Mouse (Mus musculus): ENCODE measurements around the gene Trim71. TPM values are rescaled to one million over a fixed set of nuclear protein-coding genes. Genes with fewer than 3 reads are reported as not detected.

Gene Trim71
- total and polyA plus RNA-seq, 2 experiments = not detected

- H3K36me3 ChIP-seq (ENCODE audit: control insufficient read depth, insufficient read depth, low read length) = no peaks in the 10 kb centered on the region
- TF ChIP-seq POLR2A (IDR thresholded peaks at IDR 0.05; ENCODE audit: extremely low read depth, insufficient read depth, low read length) (no peak), CTCF (IDR thresholded peaks at IDR 0.05; ENCODE audit: low read depth, low read length) (no peak)
- H3K4me1 ChIP-seq (ENCODE audit: control insufficient read depth, insufficient read depth, low read length) = no peaks in the 10 kb centered on the region
- no peaks in the 10 kb centered on the region for H3K27me3 ChIP-seq (ENCODE audit: control insufficient read depth, insufficient read depth, low read length)
- no peak for DNase-seq (ENCODE audit: extremely low read depth, low read depth, low spot score)
- 86% methylated on average over 5 of the region's 5 CpGs for WGBS
- H3K9ac ChIP-seq (ENCODE audit: low read depth, low read length) = no peak overlapping the region
- no peak overlapping the region for H3K4me3 ChIP-seq (ENCODE audit: insufficient read depth, low read depth, low read length)
- H3K27ac ChIP-seq (replicated peaks; ENCODE audit: insufficient read depth, low read depth, low read length) = no peak overlapping the region
- no peaks in the 10 kb centered on the region for H3K79me2 ChIP-seq (ENCODE audit: control insufficient read depth, insufficient read depth, low read length)
Observed at GRCm38 (mm10) chr9:114484771-114485170, 79.4 kb downstream of the Trim71 start.

GRCm38 (mm10) chr9:114480940-114481339, 83.2 kb downstream of the Trim71 start:
- Histone ChIP-seq H3K27ac (replicated peaks; ENCODE audit: insufficient read depth, low read depth, low read length) (no peak overlapping the region), H3K4me1 (ENCODE audit: control insufficient read depth, insufficient read depth, low read length) (no peaks in the 10 kb centered on the region), H3K4me3 (ENCODE audit: insufficient read depth, low read depth, low read length) (no peak overlapping the region), H3K36me3 (ENCODE audit: control insufficient read depth, insufficient read depth, low read length) (no peaks in the 10 kb centered on the region), H3K79me2 (ENCODE audit: control insufficient read depth, insufficient read depth, low read length) (no peaks in the 10 kb centered on the region), H3K27me3 (ENCODE audit: control insufficient read depth, insufficient read depth, low read length) (no peaks in the 10 kb centered on the region), H3K9ac (ENCODE audit: low read depth, low read length) (no peak overlapping the region)
- DNase-seq (ENCODE audit: extremely low read depth, low read depth, low spot score) = no peak
- TF ChIP-seq POLR2A (IDR thresholded peaks at IDR 0.05; ENCODE audit: extremely low read depth, insufficient read depth, low read length) = no peak
- TF ChIP-seq CTCF (IDR thresholded peaks at IDR 0.05; ENCODE audit: low read depth, low read length) = no peak
- WGBS = 76% methylated on average over 3 of the region's 3 CpGs

GRCm38 (mm10) chr9:114477019-114477418, 87.2 kb downstream of the Trim71 start:
- Histone ChIP-seq H3K36me3 (ENCODE audit: control insufficient read depth, insufficient read depth, low read length) (no peaks in the 10 kb centered on the region), H3K9ac (ENCODE audit: low read depth, low read length) (no peak overlapping the region), H3K4me3 (ENCODE audit: insufficient read depth, low read depth, low read length) (no peak overlapping the region), H3K79me2 (ENCODE audit: control insufficient read depth, insufficient read depth, low read length) (no peaks in the 10 kb centered on the region), H3K4me1 (ENCODE audit: control insufficient read depth, insufficient read depth, low read length) (no peaks in the 10 kb centered on the region), H3K27me3 (ENCODE audit: control insufficient read depth, insufficient read depth, low read length) (no peaks in the 10 kb centered on the region), H3K27ac (replicated peaks; ENCODE audit: insufficient read depth, low read depth, low read length) (no peak overlapping the region)
- 95% methylated on average over 9 of the region's 9 CpGs for WGBS
- TF ChIP-seq CTCF (IDR thresholded peaks at IDR 0.05; ENCODE audit: low read depth, low read length) (no peak), POLR2A (IDR thresholded peaks at IDR 0.05; ENCODE audit: extremely low read depth, insufficient read depth, low read length) (no peak)
- no peak for DNase-seq (ENCODE audit: extremely low read depth, low read depth, low spot score)

- no peak overlapping the region for H3K9ac ChIP-seq (ENCODE audit: low read depth, low read length)
- 90% methylated on average over 7 of the region's 7 CpGs for WGBS
- H3K27ac ChIP-seq (replicated peaks; ENCODE audit: insufficient read depth, low read depth, low read length) = no peak overlapping the region
- no peak for TF ChIP-seq CTCF (IDR thresholded peaks at IDR 0.05; ENCODE audit: low read depth, low read length)
- no peak for TF ChIP-seq POLR2A (IDR thresholded peaks at IDR 0.05; ENCODE audit: extremely low read depth, insufficient read depth, low read length)
- no peak overlapping the region for H3K4me3 ChIP-seq (ENCODE audit: insufficient read depth, low read depth, low read length)
- no peaks in the 10 kb centered on the region for H3K79me2 ChIP-seq (ENCODE audit: control insufficient read depth, insufficient read depth, low read length)
- no peaks in the 10 kb centered on the region for H3K4me1 ChIP-seq (ENCODE audit: control insufficient read depth, insufficient read depth, low read length)
- DNase-seq (ENCODE audit: extremely low read depth, low read depth, low spot score) = no peak
- no peaks in the 10 kb centered on the region for H3K27me3 ChIP-seq (ENCODE audit: control insufficient read depth, insufficient read depth, low read length)
- no peaks in the 10 kb centered on the region for H3K36me3 ChIP-seq (ENCODE audit: control insufficient read depth, insufficient read depth, low read length)
Observed at GRCm38 (mm10) chr9:114471892-114472291, 92.3 kb downstream of the Trim71 start.

- Histone ChIP-seq H3K27me3 (ENCODE audit: control insufficient read depth, insufficient read depth, low read length) (no peaks in the 10 kb centered on the region), H3K36me3 (ENCODE audit: control insufficient read depth, insufficient read depth, low read length) (peaks cover 4% of the 10 kb centered on the region; the same call in 1 of the 2 replicates), H3K4me1 (ENCODE audit: control insufficient read depth, insufficient read depth, low read length) (no peaks in the 10 kb centered on the region), H3K27ac (replicated peaks; ENCODE audit: insufficient read depth, low read depth, low read length) (no peak overlapping the region), H3K79me2 (ENCODE audit: control insufficient read depth, insufficient read depth, low read length) (no peaks in the 10 kb centered on the region), H3K4me3 (ENCODE audit: insufficient read depth, low read depth, low read length) (no peak overlapping the region), H3K9ac (ENCODE audit: low read depth, low read length) (no peak overlapping the region)
- DNase-seq (ENCODE audit: extremely low read depth, low read depth, low spot score) = no peak
- whole genome bisulfite sequencing = 99% methylated on average over 4 of the region's 4 CpGs
- TF ChIP-seq CTCF (IDR thresholded peaks at IDR 0.05; ENCODE audit: low read depth, low read length) (0 out of 2 replicates have a peak, but pooled peaks have one; percentile 2), POLR2A (IDR thresholded peaks at IDR 0.05; ENCODE audit: extremely low read depth, insufficient read depth, low read length) (no peak)
Observed at GRCm38 (mm10) chr9:114468701-114469100, 95.5 kb downstream of the Trim71 start.

- H3K79me2 ChIP-seq (ENCODE audit: control insufficient read depth, insufficient read depth, low read length) = no peaks in the 10 kb centered on the region
- no peak for DNase-seq (ENCODE audit: extremely low read depth, low read depth, low spot score)
- H3K4me3 ChIP-seq (ENCODE audit: insufficient read depth, low read depth, low read length) = no peak overlapping the region
- H3K36me3 ChIP-seq (ENCODE audit: control insufficient read depth, insufficient read depth, low read length) = peaks cover 4% of the 10 kb centered on the region; the same call in 1 of the 2 replicates
- no peak overlapping the region for H3K27ac ChIP-seq (replicated peaks; ENCODE audit: insufficient read depth, low read depth, low read length)
- H3K4me1 ChIP-seq (ENCODE audit: control insufficient read depth, insufficient read depth, low read length) = no peaks in the 10 kb centered on the region
- 92% methylated on average over 5 of the region's 5 CpGs for WGBS
- H3K27me3 ChIP-seq (ENCODE audit: control insufficient read depth, insufficient read depth, low read length) = no peaks in the 10 kb centered on the region
- no peak overlapping the region for H3K9ac ChIP-seq (ENCODE audit: low read depth, low read length)
- no peak for TF ChIP-seq POLR2A (IDR thresholded peaks at IDR 0.05; ENCODE audit: extremely low read depth, insufficient read depth, low read length)
- no peak for TF ChIP-seq CTCF (IDR thresholded peaks at IDR 0.05; ENCODE audit: low read depth, low read length)
Observed at GRCm38 (mm10) chr9:114468217-114468616, 96.0 kb downstream of the Trim71 start.
